Mouse (Mus musculus) bone marrow, adult 2 months (tissue): ENCODE results near the gene Diexf. TPM values are rescaled to one million over a fixed set of nuclear protein-coding genes. Genes with fewer than 3 reads are reported as not detected.

Experiments used
- H3K27ac ChIP-seq: fragments of 200-500 bp; 2 replicates; pipeline ENCODE4 v1.5.1; 2012; ENCODE audit warnings: low read depth, mild to moderate bottlenecking, control low read depth, inconsistent platforms, low read length; ENCODE audit not compliant: control insufficient read depth, poor library complexity, insufficient read depth
- H3K4me1 ChIP-seq: fragments of 200-500 bp; 2 replicates; pipeline ENCODE4 v1.6.1; 2011; ENCODE audit warnings: low read length; ENCODE audit not compliant: control insufficient read depth, insufficient read depth
- H3K4me3 ChIP-seq: fragments of 200-500 bp; replicated peaks from 2 replicates; pipeline ENCODE3; 2011; ENCODE audit warnings: mild to moderate bottlenecking, low read depth, low read length, control low read depth; ENCODE audit not compliant: control insufficient read depth
- CTCF ChIP-seq: fragments of 200-500 bp; IDR thresholded peaks from 2 replicates; pipeline ENCODE4 v1.5.1; 2011; ENCODE audit warnings: low read length, control low read depth; ENCODE audit not compliant: control insufficient read depth, insufficient read depth
- POLR2A ChIP-seq: fragments of 200-500 bp; IDR thresholded peaks from 2 replicates; pipeline ENCODE4 v1.6.1; 2011; ENCODE audit warnings: low read depth, mild to moderate bottlenecking, control low read depth, low read length, borderline replicate concordance; ENCODE audit not compliant: control insufficient read depth
- whole genome bisulfite sequencing: fragments of 180-500 bp; shearing (Covaris S2); methylation state at CpG from one replicate; pipeline ENCODE4 v1.1.7; 2018; 5-methylcytosine and 5-hydroxymethylcytosine counted together
- polyA plus RNA-seq: library from polyadenylated mRNA; stranded (reverse); fragments of >200 nt; gene quantifications from 2 replicates; pipeline ENCODE4 v1.2.4, GENCODE M21; 2011; ENCODE audit warnings: low replicate concordance; ENCODE audit not compliant: missing spikeins, insufficient read depth, insufficient read length

The Diexf gene
- polyA plus RNA-seq, 1 experiment = 6.4 TPM

- Histone ChIP-seq H3K27ac (no peak overlapping the region), H3K4me3 (no peak overlapping the region)
- 13% methylated on average over 1 of the region's 1 CpGs for WGBS
These were observed 16.3 kb upstream of the Diexf start for GRCm38 (mm10) chr1:193146416-193146815.

GRCm38 (mm10) chr1:193145101-193145500 lies 15.0 kb upstream of the Diexf start:
- no peak overlapping the region for H3K27ac ChIP-seq
- WGBS = 32% methylated on average over 4 of the region's 4 CpGs
- TF ChIP-seq CTCF = no peak
- TF ChIP-seq POLR2A = no peak
- H3K4me1 ChIP-seq = no peaks in the 10 kb centered on the region; the same call in none of the 2 replicates
- no peak overlapping the region for H3K4me3 ChIP-seq

More at GRCm38 (mm10) chr1:193146416-193146815, 16.3 kb upstream of the Diexf start:
- TF ChIP-seq CTCF (no peak), POLR2A (no peak)
- no peaks in the 10 kb centered on the region; the same call in none of the 2 replicates for H3K4me1 ChIP-seq

- TF ChIP-seq CTCF (no peak), POLR2A (no peak)
- 84% methylated on average over 6 of the region's 6 CpGs for WGBS
- Histone ChIP-seq H3K4me1 (no peaks in the 10 kb centered on the region; the same call in none of the 2 replicates), H3K27ac (no peak overlapping the region), H3K4me3 (no peak overlapping the region)
These were observed 14.4 kb upstream of the Diexf start for GRCm38 (mm10) chr1:193144516-193144915.

GRCm38 (mm10) chr1:193142517-193143062 lies 12.5 kb upstream of the Diexf start:
- 16% methylated on average over 8 of the region's 8 CpGs for WGBS
- H3K27ac ChIP-seq = no peak overlapping the region
- no peaks in the 10 kb centered on the region; the same call in none of the 2 replicates for H3K4me1 ChIP-seq
- TF ChIP-seq CTCF (no peak), POLR2A (no peak)
- no peak overlapping the region for H3K4me3 ChIP-seq

- H3K4me1 ChIP-seq = no peaks in the 10 kb centered on the region; the same call in none of the 2 replicates
- TF ChIP-seq POLR2A = no peak
- H3K4me3 ChIP-seq = no peak overlapping the region
- 67% methylated on average over 7 of the region's 7 CpGs for WGBS
- H3K27ac ChIP-seq = no peak overlapping the region
These were observed 11.0 kb upstream of the Diexf start for GRCm38 (mm10) chr1:193141118-193141517.

- H3K4me3 ChIP-seq = no peak overlapping the region
- 6% methylated on average over 3 of the region's 3 CpGs for WGBS
- H3K27ac ChIP-seq = no peak overlapping the region
- no peaks in the 10 kb centered on the region; the same call in 1 of the 2 replicates for H3K4me1 ChIP-seq
- TF ChIP-seq CTCF = no peak
- TF ChIP-seq POLR2A = no peak
These were observed 8.6 kb upstream of the Diexf start for GRCm38 (mm10) chr1:193138669-193139068.

GRCm38 (mm10) chr1:193138087-193138486 lies 8.0 kb upstream of the Diexf start:
- WGBS = 42% methylated on average over 7 of the region's 7 CpGs
- Histone ChIP-seq H3K27ac (no peak overlapping the region), H3K4me1 (no peaks in the 10 kb centered on the region; the same call in 1 of the 2 replicates), H3K4me3 (no peak overlapping the region)
- TF ChIP-seq CTCF = no peak
- no peak for TF ChIP-seq POLR2A

GRCm38 (mm10) chr1:193133726-193134125 lies 3.7 kb upstream of the Diexf start:
- TF ChIP-seq CTCF (no peak), POLR2A (no peak)
- H3K4me1 ChIP-seq = no peaks in the 10 kb centered on the region; the same call in 1 of the 2 replicates
- no peak overlapping the region for H3K27ac ChIP-seq
- no peak overlapping the region for H3K4me3 ChIP-seq
- 64% methylated on average over 1 of the region's 1 CpGs for WGBS

GRCm38 (mm10) chr1:193132385-193132784 lies 2.3 kb upstream of the Diexf start:
- no peak overlapping the region for H3K27ac ChIP-seq
- H3K4me3 ChIP-seq = no peak overlapping the region
- H3K4me1 ChIP-seq = no peaks in the 10 kb centered on the region; the same call in 1 of the 2 replicates
- no peak for TF ChIP-seq CTCF
- no peak for TF ChIP-seq POLR2A
